Mouse (Mus musculus) kidney, embryonic 16.5 days (tissue): ENCODE data around the gene Ubtd2. TPM values are rescaled to one million over a fixed set of nuclear protein-coding genes. Genes with fewer than 3 reads are reported as not detected.

Source experiments
- ATAC-seq: fragments of 200-750 bp; cut with Nextera tagmentation; 2 replicates; pipeline ENCODE4 v1.8.0; 2017; ENCODE audit warnings: moderate TSS enrichment; ENCODE audit not compliant: low FRiP score, low TSS enrichment
- H3K27ac ChIP-seq: fragments of 300-500 bp; sonication (generic); 2 replicates; pipeline ENCODE4 v1.5.1; 2014; ENCODE audit warnings: low read length
- H3K27me3 ChIP-seq: fragments of 300-500 bp; sonication (generic); 2 replicates; pipeline ENCODE4 v1.6.1; 2014; ENCODE audit warnings: low read length, control low read depth, mixed read lengths; ENCODE audit not compliant: insufficient read depth
- H3K36me3 ChIP-seq: fragments of 300-500 bp; sonication (generic); 2 replicates; pipeline ENCODE4 v1.6.1; 2014; ENCODE audit warnings: low read length, control low read depth, mixed read lengths; ENCODE audit not compliant: insufficient read depth
- H3K4me1 ChIP-seq: fragments of 300-500 bp; sonication (generic); 2 replicates; pipeline ENCODE4 v1.6.1; 2014; ENCODE audit warnings: low read length, control low read depth, mixed read lengths; ENCODE audit not compliant: insufficient read depth
- H3K4me2 ChIP-seq: fragments of 300-500 bp; sonication (generic); replicated peaks from 2 replicates; pipeline ENCODE4 v1.6.1; 2014; ENCODE audit warnings: low read depth, low read length
- H3K4me3 ChIP-seq: fragments of 300-500 bp; sonication (generic); 2 replicates; pipeline ENCODE4 v1.5.1; 2014; ENCODE audit warnings: mild to moderate bottlenecking, low read length
- H3K9ac ChIP-seq: fragments of 300-500 bp; sonication (generic); replicated peaks from 2 replicates; pipeline ENCODE4 v1.6.1; 2014; ENCODE audit warnings: low read length
- H3K9me3 ChIP-seq: fragments of 300-500 bp; sonication (generic); 2 replicates; pipeline ENCODE4 v1.6.1; 2016; ENCODE audit warnings: low read length, control low read depth
- WGBS: fragments of 180-500 bp; shearing (Covaris S2); extraction: QIAGEN DNeasy Blood & Tissue Kit; methylation state at CpG from one replicate; pipeline ENCODE4 v1.1.7; 2014; 5-methylcytosine and 5-hydroxymethylcytosine counted together
- polyA plus RNA-seq: library from polyadenylated mRNA; unstranded; fragments of >200 nt; fragmentation: Nextera tagmentation; extraction: Ambion mirVana; gene quantifications from 2 replicates; pipeline ENCODE4 v1.2.1, GENCODE M21; 2015

Ubtd2 gene
- polyA plus RNA-seq, 1 experiment from 2014 or later, result 45.6 TPM

DNA sequence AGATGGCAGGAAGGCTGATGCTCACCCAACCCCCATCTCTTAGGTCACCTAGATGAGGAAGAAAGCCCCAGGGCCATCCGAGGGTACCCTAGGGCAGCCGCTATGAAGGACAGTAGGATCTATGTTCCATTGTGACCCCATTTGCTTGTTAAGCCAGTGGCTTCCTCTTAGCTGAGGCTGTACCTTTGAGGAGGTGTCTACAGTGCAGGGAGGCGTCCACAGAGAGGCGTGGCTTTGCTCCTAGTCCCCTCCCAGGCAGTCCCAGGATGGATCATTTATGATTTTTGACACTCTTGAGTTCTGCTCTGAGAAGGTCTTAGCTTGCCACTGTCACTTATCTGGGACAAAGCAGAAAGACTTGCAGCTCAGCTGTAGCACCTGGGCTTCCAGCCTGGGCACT, 83.7 kb downstream of the Ubtd2 start:
- Histone ChIP-seq H3K9me3 (no peaks in the 10 kb centered on the region), H3K4me1 (peaks cover 52% of the 10 kb centered on the region), H3K4me3 (no peak overlapping the region), H3K27ac (peak overlapping the region; percentile 88), H3K27me3 (no peaks in the 10 kb centered on the region), H3K36me3 (no peaks in the 10 kb centered on the region), H3K4me2 (no peak overlapping the region), H3K9ac (no peak overlapping the region)
- 75% methylated on average over 4 of the region's 4 CpGs for WGBS
- ATAC-seq, result no peak

DNA sequence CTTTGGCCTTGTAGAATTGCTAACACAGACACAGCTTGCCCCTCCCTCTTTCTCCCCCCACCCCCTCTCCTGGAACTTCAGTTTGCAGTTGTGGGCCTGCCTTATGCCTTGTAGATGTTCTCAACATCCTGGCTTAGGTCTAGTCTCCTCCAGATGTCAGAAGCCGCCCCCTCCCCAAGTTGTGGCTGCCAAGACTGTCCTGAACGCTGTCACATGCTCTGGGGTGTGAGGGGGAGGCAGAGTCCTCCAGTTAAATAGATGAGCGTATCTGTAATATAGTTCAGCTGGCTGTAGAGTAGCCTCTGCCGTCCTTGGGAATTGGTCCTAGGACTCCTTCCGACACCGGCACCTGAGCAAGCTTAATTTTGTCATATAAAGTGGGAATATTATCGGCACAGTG, 84.5 kb downstream of the Ubtd2 start:
- 57% methylated on average over 7 of the region's 7 CpGs for WGBS

DNA sequence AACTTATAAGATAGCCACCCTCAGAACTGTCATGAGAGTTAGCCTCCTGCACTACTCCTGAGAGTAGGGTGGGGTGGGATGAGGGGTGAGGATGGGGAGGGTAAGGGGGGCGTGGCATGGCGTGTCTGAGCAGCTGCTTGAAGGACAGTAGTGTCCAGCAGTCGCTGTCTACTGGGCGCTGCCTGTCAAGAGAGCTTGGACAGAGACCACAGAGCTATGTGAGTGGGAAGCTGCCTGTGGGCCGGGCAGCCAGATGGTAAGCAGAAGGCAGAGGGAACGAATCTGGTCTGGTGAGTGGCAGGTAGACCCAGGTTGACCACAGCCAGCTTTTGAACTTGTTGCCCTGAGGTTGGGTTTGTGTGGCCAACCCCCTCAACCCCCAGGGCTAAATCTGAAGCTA, 85.3 kb downstream of the Ubtd2 start:
- Histone ChIP-seq H3K36me3 (no peaks in the 10 kb centered on the region), H3K9me3 (no peaks in the 10 kb centered on the region), H3K27me3 (no peaks in the 10 kb centered on the region), H3K4me2 (no peak overlapping the region), H3K9ac (no peak overlapping the region), H3K4me3 (no peak overlapping the region), H3K27ac (no peak overlapping the region), H3K4me1 (peaks cover 46% of the 10 kb centered on the region)
- ATAC-seq, result no peak
- 80% methylated on average over 6 of the region's 6 CpGs for WGBS

More for the DNA sequence above, 84.5 kb downstream of the Ubtd2 start:
- Histone ChIP-seq H3K27me3 (no peaks in the 10 kb centered on the region), H3K4me2 (no peak overlapping the region), H3K4me1 (peaks cover 44% of the 10 kb centered on the region), H3K4me3 (no peak overlapping the region), H3K9me3 (no peaks in the 10 kb centered on the region), H3K27ac (no peak overlapping the region; the same call in 1 of the 2 replicates), H3K9ac (no peak overlapping the region), H3K36me3 (no peaks in the 10 kb centered on the region)
- no peak for ATAC-seq

DNA sequence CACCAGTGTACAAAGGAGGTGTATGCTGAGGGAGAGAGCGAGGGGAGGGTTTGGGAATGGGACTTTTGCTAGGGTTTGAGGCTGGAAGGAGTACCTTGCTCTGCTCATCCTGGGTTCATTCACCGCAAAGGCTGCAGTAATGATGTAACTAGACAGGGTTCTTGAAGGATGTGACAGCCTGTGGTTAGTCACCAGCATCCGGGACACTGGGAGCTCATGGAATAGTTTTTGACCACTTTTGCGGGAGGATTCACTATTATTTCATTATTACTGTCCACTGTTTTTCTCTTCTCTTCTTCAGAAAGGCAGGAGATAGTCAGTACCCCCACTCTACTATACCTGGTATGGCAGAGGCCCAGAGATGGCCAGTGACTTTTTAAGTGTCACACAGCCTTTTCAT, 87.0 kb downstream of the Ubtd2 start:
- H3K36me3 ChIP-seq, result no peaks in the 10 kb centered on the region
- H3K4me3 ChIP-seq, result no peak overlapping the region
- no peaks in the 10 kb centered on the region for H3K9me3 ChIP-seq
- no peaks in the 10 kb centered on the region for H3K27me3 ChIP-seq
- WGBS, result 89% methylated on average over 4 of the region's 4 CpGs
- no peak overlapping the region for H3K4me2 ChIP-seq
- H3K4me1 ChIP-seq, result peaks cover 48% of the 10 kb centered on the region
- no peak overlapping the region for H3K9ac ChIP-seq
- peak overlapping the region; percentile 36; the same call in 1 of the 2 replicates for H3K27ac ChIP-seq
- no peak for ATAC-seq

DNA sequence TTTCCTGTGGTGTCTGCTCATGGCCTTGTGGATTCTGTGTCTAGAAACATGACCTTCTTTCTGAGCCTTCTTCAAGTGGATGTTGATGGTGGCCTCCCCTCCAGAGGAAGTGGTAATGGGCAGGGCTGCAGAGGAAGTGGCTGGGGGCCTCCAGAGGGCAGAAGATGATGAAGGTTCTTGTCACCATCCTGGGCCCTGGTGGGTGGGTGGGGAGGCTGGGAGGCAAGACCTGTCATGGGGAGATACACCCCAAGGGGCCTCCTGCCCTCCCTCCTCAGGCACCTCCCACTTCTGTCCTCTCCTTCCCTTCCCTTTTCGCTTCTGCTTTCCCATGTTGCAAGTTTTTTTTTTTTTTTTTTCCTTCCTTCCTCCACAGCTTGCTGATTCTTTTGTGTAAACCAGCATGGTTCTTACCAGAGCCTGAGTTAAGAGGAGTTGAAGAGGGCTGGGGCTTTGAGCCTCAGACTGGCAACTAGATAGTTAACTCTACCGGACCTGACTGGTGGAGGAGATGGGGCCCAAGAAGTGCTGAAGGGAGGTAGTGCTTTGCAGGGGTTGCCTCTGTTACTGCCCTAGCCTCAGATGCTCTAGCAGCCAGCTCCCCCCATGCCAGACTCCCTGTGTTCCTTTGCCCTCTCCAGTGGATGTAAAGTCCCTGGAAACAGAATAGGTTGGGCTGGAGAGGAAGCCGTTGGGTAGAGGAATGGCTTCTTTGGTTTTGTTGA, 87.7 kb downstream of the Ubtd2 start:
- H3K4me1 ChIP-seq, result peaks cover 42% of the 10 kb centered on the region

DNA sequence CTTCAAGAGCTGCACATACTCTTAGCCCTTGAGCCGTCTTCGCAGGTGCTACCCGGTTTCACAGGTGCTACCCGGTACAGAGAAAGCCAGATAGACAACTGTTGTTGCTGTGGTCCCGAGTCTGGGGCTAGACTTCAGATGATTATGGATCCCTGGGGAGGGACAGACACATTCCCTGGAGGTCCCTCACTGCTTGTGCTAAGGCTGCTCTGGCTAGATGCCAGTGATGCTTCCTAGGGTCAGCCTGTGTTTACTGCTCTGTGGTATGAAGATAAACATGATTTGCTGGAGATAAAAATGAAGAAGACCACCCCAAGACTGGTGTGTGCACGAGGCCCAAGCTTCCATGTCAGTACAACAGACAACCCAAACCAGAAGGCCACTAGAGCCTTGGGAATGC, 88.9 kb downstream of the Ubtd2 start:
- ATAC-seq, result no peak
- no peaks in the 10 kb centered on the region for H3K36me3 ChIP-seq
- peaks cover 31% of the 10 kb centered on the region for H3K4me1 ChIP-seq
- H3K9ac ChIP-seq, result no peak overlapping the region
- no peak overlapping the region for H3K4me3 ChIP-seq
- WGBS, result 84% methylated on average over 6 of the region's 6 CpGs
- no peaks in the 10 kb centered on the region for H3K9me3 ChIP-seq
- no peaks in the 10 kb centered on the region for H3K27me3 ChIP-seq
- no peak overlapping the region for H3K4me2 ChIP-seq
- no peak overlapping the region for H3K27ac ChIP-seq

More for the DNA sequence above, 87.7 kb downstream of the Ubtd2 start:
- no peak for ATAC-seq
- Histone ChIP-seq H3K4me2 (no peak overlapping the region), H3K9me3 (no peaks in the 10 kb centered on the region), H3K36me3 (no peaks in the 10 kb centered on the region), H3K27me3 (no peaks in the 10 kb centered on the region), H3K9ac (no peak overlapping the region), H3K4me3 (no peak overlapping the region), H3K27ac (peak overlapping the region; percentile 36; the same call in 1 of the 2 replicates)
- WGBS, result 27% methylated on average over 3 of the region's 3 CpGs

DNA sequence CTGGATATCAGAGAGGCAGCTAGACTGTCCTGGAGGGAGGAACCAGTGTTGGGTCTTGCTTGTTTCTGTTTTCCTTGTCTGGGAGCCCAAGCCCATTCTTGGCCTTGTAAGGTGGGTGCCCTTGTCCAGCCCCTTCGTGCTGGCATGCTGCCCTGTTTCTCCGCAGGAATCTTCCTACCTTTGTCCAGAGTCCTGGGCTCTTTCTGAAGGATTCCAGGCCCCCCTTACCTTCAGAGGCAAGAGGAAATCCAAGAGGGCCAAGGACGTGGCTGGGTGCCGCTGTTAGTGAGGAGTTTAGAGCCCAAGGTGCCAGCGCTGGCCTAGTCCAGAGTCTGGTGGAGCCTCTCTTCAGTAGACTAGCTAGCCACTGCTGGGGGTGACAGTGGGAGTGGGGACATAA, 89.3 kb downstream of the Ubtd2 start:
- Histone ChIP-seq H3K27ac (no peak overlapping the region), H3K4me3 (no peak overlapping the region), H3K4me2 (no peak overlapping the region), H3K36me3 (no peaks in the 10 kb centered on the region), H3K27me3 (no peaks in the 10 kb centered on the region), H3K9ac (no peak overlapping the region), H3K9me3 (no peaks in the 10 kb centered on the region), H3K4me1 (peaks cover 30% of the 10 kb centered on the region)
- WGBS, result 83% methylated on average over 5 of the region's 5 CpGs
- no peak for ATAC-seq

DNA sequence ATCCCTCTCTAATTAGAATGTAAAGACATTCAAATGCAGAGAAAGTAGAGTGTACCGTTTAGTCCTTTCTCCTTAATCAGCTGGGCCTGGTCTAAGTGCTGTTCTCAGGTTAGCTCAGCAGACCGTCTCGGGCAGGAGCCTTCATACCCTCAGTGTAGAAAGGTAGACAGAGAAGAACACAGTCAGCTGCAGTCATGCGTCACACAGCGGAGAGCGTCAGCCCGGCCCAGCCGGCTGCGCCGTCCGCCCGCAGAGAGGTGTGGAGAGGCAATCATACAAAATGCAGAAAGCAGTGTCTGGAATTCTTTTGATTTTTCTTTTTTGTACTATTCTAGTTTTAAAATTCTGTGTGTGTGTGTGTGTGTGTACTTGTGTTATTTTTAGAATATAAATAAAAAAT, 90.4 kb downstream of the Ubtd2 start:
- H3K4me2 ChIP-seq, result no peak overlapping the region
- peaks cover 28% of the 10 kb centered on the region for H3K4me1 ChIP-seq
- H3K9ac ChIP-seq, result no peak overlapping the region
- no peak overlapping the region for H3K4me3 ChIP-seq
- no peak overlapping the region for H3K27ac ChIP-seq
- 59% methylated on average over 12 of the region's 12 CpGs for WGBS
- no peaks in the 10 kb centered on the region for H3K9me3 ChIP-seq
- ATAC-seq, result no peak
- no peaks in the 10 kb centered on the region for H3K27me3 ChIP-seq
- H3K36me3 ChIP-seq, result no peaks in the 10 kb centered on the region

DNA sequence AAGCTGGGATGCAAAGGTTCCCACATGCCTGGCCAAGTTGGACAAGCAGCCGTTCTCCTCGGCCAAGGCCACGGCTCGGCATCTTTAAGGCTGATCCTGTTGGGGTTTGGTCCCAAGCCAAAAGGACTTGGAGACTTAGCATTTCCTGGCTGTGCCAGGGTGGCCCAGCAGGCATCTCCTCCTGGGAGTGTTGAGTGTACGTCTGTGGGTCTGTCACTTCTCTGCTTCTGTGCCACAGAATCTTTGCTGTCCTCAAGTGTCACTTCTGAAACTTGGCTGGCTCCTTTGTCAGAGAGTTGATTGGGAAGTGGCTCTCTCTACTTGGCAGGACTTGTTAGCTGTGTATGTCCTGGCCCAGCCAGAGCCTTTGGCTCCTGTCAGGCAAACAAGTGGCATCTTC, 91.3 kb downstream of the Ubtd2 start:
- no peak overlapping the region for H3K4me2 ChIP-seq
- H3K9me3 ChIP-seq, result no peaks in the 10 kb centered on the region
- no peaks in the 10 kb centered on the region for H3K27me3 ChIP-seq
- H3K9ac ChIP-seq, result no peak overlapping the region
- H3K27ac ChIP-seq, result no peak overlapping the region
- no peak for ATAC-seq
- peaks cover 28% of the 10 kb centered on the region for H3K4me1 ChIP-seq
- no peaks in the 10 kb centered on the region for H3K36me3 ChIP-seq
- WGBS, result 75% methylated on average over 5 of the region's 5 CpGs
- H3K4me3 ChIP-seq, result no peak overlapping the region

DNA sequence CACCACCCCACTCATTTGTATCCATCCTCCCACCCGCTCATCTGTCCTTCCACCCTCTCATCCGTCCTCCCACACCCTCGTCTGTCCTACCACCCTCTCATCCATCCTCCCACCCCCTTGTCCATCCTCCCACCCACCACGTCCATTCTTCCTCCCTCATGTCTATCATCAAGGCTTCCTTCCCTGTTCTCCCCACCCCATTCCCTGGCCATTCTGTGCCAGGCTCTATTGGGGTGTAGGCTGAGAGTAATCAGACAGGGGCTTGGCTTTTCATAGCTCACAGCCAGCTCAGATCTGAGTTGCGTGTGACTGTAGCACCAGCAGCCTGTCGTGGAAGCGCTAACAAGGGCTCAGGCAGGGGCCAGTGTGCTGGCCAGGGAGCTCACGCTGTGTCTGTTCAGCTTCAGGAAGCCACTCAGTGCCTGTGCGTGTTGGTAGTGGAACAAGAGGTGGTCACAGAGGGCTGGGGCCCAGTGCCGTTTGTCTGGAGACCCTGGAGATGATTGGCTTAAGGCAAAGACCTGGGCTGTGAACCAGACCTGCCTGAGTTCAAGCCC, 92.3 kb downstream of the Ubtd2 start:
- H3K27ac ChIP-seq, result no peak overlapping the region
- 70% methylated on average over 10 of the region's 10 CpGs for WGBS
- no peak overlapping the region for H3K4me2 ChIP-seq
- H3K9ac ChIP-seq, result no peak overlapping the region
- no peak overlapping the region for H3K4me3 ChIP-seq
- no peaks in the 10 kb centered on the region for H3K27me3 ChIP-seq
- H3K4me1 ChIP-seq, result peaks cover 34% of the 10 kb centered on the region
- no peaks in the 10 kb centered on the region for H3K9me3 ChIP-seq
- ATAC-seq, result no peak
- no peaks in the 10 kb centered on the region for H3K36me3 ChIP-seq
